Mouse (Mus musculus): Measurements from ENCODE around the gene Fbln5. TPM values are rescaled to one million over a fixed set of nuclear protein-coding genes. Genes with fewer than 3 reads are reported as not detected.

The Fbln5 gene
- polyA plus RNA-seq, 1 experiment, result 44.9 TPM

DNA sequence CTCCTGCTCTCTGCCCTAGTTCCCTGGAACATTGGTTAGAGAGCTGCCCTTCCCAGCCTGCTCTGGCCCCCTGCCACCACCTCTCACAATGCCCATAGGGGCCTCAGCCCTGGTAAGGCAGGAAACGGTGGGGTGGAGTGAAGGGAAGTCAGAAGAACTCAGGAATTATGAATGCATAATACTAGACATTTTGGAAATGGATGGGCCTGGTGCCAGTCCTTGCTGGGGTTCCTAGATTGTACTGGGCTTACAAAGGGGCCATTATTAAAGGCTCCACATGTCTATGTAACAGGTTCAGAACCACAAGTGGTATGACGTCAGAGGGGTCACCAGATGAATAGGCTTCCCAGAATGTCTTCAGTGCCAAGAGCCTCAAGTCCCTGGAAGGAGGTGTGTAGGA is 11.5 kb downstream of the Fbln5 start:
- no peak overlapping the region for H3ac ChIP-seq (ENCODE audit: control insufficient read depth, insufficient read length)
- H3K79me2 ChIP-seq (ENCODE audit: control insufficient read depth, insufficient read depth), result no peaks in the 10 kb centered on the region
- H3K4me2 ChIP-seq (ENCODE audit: low read depth), result no peak overlapping the region
- no peak for TF ChIP-seq TCF3 (IDR thresholded peaks at IDR 0.05; ENCODE audit: insufficient read length, low read depth)
- TF ChIP-seq POLR2AphosphoS2 (IDR thresholded peaks at IDR 0.05; ENCODE audit: insufficient read length, low read depth), result no peak
- TF ChIP-seq MYOG (IDR thresholded peaks at IDR 0.05; ENCODE audit: control insufficient read depth in 1 of 3, insufficient read depth in 1 of 3, insufficient read length in 2 of 3, low read depth in 2 of 3), result no peak
- no peak for TF ChIP-seq USF1 (IDR thresholded peaks at IDR 0.05; ENCODE audit: low read depth)
- no peak for TF ChIP-seq SRF (IDR thresholded peaks at IDR 0.05; ENCODE audit: control insufficient read depth, insufficient read length, low read depth)
- TF ChIP-seq REST (IDR thresholded peaks at IDR 0.05; ENCODE audit: insufficient read depth, insufficient read length), result no peak
- no peak for TF ChIP-seq CEBPB (IDR thresholded peaks at IDR 0.05; ENCODE audit: insufficient read depth, poor library complexity, severe bottlenecking)
- no peak for TF ChIP-seq POLR2A (IDR thresholded peaks at IDR 0.05; ENCODE audit: insufficient read length, low read depth)
- no peak for TF ChIP-seq MYOD1 (IDR thresholded peaks at IDR 0.05; ENCODE audit: control insufficient read depth in 1 of 3, insufficient read length in 2 of 3, low read depth in 2 of 3)
- TF ChIP-seq MAX (IDR thresholded peaks at IDR 0.05; ENCODE audit: low read depth), result no peak
- no peak overlapping the region for H3K4me3 ChIP-seq
- no peaks in the 10 kb centered on the region for H3K36me3 ChIP-seq (ENCODE audit: control insufficient read depth, insufficient read depth)
- H3K27me3 ChIP-seq (ENCODE audit: control insufficient read depth, insufficient read depth, insufficient read length), result no peaks in the 10 kb centered on the region

DNA sequence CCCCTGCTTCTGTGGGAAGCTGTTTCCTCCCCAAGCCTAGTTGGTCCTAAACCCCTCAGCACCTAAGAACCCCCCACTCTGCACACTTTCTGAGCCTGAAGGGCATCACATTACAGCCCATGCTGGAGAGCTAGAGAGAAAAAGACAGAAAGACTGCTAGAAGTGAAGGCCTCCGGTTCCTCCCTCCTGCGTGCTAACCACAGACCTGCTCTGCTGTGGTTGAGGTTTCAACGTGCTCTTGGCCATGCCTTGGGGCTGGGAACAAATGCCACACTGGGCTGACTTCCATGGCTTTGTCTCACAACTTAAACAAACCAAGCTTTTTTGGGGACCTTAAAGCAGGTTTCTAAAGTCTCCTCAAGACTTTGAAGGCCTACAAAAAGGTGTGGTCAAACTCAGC is 16.4 kb downstream of the Fbln5 start:
- Histone ChIP-seq H3K27me3 (ENCODE audit: control insufficient read depth, insufficient read depth, insufficient read length) (no peaks in the 10 kb centered on the region), H3ac (ENCODE audit: control insufficient read depth, insufficient read length) (no peak overlapping the region), H3K36me3 (ENCODE audit: control insufficient read depth, insufficient read depth) (no peaks in the 10 kb centered on the region), H3K79me2 (ENCODE audit: control insufficient read depth, insufficient read depth) (no peaks in the 10 kb centered on the region), H3K4me3 (no peak overlapping the region), H3K4me2 (ENCODE audit: low read depth) (no peak overlapping the region)
- TF ChIP-seq USF1 (IDR thresholded peaks at IDR 0.05; ENCODE audit: low read depth) (no peak), E2F4 (IDR thresholded peaks at IDR 0.05; ENCODE audit: insufficient read depth) (no peak), MAX (IDR thresholded peaks at IDR 0.05; ENCODE audit: low read depth) (no peak), MYOD1 (IDR thresholded peaks at IDR 0.05; ENCODE audit: control insufficient read depth in 1 of 3, insufficient read length in 2 of 3, low read depth in 2 of 3) (no peak), REST (IDR thresholded peaks at IDR 0.05; ENCODE audit: insufficient read depth, insufficient read length) (no peak), MYOG (IDR thresholded peaks at IDR 0.05; ENCODE audit: control insufficient read depth in 1 of 3, insufficient read depth in 1 of 3, insufficient read length in 2 of 3, low read depth in 2 of 3) (no peak), TCF3 (IDR thresholded peaks at IDR 0.05; ENCODE audit: insufficient read length, low read depth) (no peak), CEBPB (IDR thresholded peaks at IDR 0.05; ENCODE audit: insufficient read depth, poor library complexity, severe bottlenecking) (no peak), TCF12 (IDR thresholded peaks at IDR 0.05; ENCODE audit: insufficient read depth, poor library complexity, severe bottlenecking) (no peak), POLR2AphosphoS2 (IDR thresholded peaks at IDR 0.05; ENCODE audit: insufficient read length, low read depth) (no peak), SRF (IDR thresholded peaks at IDR 0.05; ENCODE audit: control insufficient read depth, insufficient read length, low read depth) (no peak), POLR2A (IDR thresholded peaks at IDR 0.05; ENCODE audit: insufficient read length, low read depth) (no peak)

DNA sequence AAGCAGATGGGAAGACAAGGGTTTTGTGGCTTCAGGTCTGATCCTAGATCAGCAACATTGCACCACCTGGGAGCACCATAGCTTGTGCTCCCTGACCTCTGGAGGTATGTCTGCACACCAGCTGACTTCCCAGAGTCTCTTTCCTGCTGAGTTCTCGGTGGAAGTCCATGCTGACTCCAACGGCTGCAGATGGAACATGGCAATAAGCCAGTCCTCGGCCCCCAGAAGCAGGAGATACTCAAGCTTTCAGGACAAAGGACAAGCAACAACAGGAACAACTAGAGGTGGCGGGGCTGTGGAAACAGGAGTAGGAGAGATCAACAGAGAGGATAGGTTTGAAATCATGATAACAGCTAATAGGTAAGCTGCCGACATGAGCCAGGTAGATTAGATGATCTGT is 17.1 kb downstream of the Fbln5 start:
- H3K4me2 ChIP-seq (ENCODE audit: low read depth), result no peak overlapping the region
- no peak overlapping the region for H3K4me3 ChIP-seq
- no peaks in the 10 kb centered on the region for H3K36me3 ChIP-seq (ENCODE audit: control insufficient read depth, insufficient read depth)
- no peak overlapping the region for H3ac ChIP-seq (ENCODE audit: control insufficient read depth, insufficient read length)
- H3K27me3 ChIP-seq (ENCODE audit: control insufficient read depth, insufficient read depth, insufficient read length), result no peaks in the 10 kb centered on the region
- TF ChIP-seq TCF12 (IDR thresholded peaks at IDR 0.05; ENCODE audit: insufficient read depth, poor library complexity, severe bottlenecking), result no peak
- no peaks in the 10 kb centered on the region for H3K79me2 ChIP-seq (ENCODE audit: control insufficient read depth, insufficient read depth)

DNA sequence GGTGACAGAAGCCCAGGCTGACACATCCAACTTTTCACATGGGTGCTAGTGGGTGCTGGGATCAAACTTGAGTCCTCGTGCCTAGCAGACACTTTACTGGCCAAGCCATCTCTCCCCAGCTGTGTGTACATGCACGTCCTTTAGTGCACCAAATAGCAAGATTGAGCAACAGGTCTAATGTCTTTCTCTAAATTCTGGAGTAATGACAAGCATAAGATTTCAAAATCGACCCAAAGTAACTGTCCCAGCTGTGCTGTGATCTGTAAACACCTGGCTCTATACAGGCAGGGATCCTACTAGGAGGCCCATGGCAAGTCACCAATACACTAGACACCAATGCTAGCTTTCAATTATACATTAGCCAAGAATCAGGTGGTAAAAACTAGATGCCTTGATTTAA is 17.8 kb downstream of the Fbln5 start:
- Histone ChIP-seq H3K27me3 (ENCODE audit: control insufficient read depth, insufficient read depth, insufficient read length) (no peaks in the 10 kb centered on the region), H3K36me3 (ENCODE audit: control insufficient read depth, insufficient read depth) (no peaks in the 10 kb centered on the region), H3ac (ENCODE audit: control insufficient read depth, insufficient read length) (no peak overlapping the region), H3K79me2 (ENCODE audit: control insufficient read depth, insufficient read depth) (no peaks in the 10 kb centered on the region), H3K4me2 (ENCODE audit: low read depth) (no peak overlapping the region), H3K4me3 (no peak overlapping the region)
- TF ChIP-seq POLR2A (IDR thresholded peaks at IDR 0.05; ENCODE audit: insufficient read length, low read depth) (no peak), CEBPB (IDR thresholded peaks at IDR 0.05; ENCODE audit: insufficient read depth, poor library complexity, severe bottlenecking) (no peak)

DNA sequence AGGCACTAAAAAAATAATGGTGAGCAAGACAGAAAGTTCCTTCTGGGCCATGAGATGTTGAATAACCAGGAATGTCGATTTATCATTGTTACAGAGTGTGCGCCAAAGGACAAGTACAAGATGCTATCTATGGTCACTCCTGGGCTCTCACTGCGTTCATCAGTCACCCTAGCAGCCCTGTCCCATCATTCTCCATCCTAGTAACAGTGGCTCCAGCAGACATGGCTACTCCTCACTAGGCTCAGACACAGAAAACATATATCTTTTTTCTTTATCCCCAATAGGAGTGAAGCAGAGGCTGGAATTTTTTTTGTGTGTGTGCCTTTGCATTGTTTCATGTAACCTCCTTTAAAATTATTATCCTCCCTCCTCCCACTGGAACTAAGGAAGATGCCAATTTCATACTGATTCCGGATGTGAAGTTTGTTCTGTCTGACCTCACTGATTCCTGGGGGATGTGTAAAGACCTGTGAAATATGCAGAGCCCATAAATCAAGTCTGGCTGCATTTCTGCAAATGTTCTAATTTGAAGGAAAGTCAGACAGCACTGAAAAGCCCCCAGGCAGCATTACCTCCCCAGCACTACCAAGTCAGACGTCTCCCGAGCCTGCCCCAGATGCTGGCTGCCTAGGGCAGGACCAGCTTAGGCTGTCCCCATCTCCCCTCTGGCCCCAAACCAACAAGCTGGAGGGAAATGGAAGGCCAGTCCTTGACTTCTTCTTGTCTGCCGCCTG is 20.5 kb downstream of the Fbln5 start:
- H3K27me3 ChIP-seq (ENCODE audit: control insufficient read depth, insufficient read depth, insufficient read length), result no peaks in the 10 kb centered on the region
- H3K4me3 ChIP-seq, result no peak overlapping the region
- H3K79me2 ChIP-seq (ENCODE audit: control insufficient read depth, insufficient read depth), result no peaks in the 10 kb centered on the region
- no peak overlapping the region for H3K4me2 ChIP-seq (ENCODE audit: low read depth)
- TF ChIP-seq USF1 (IDR thresholded peaks at IDR 0.05; ENCODE audit: low read depth), result no peak
- TF ChIP-seq TCF3 (IDR thresholded peaks at IDR 0.05; ENCODE audit: insufficient read length, low read depth), result no peak
- TF ChIP-seq MAX (IDR thresholded peaks at IDR 0.05; ENCODE audit: low read depth), result no peak
- H3K36me3 ChIP-seq (ENCODE audit: control insufficient read depth, insufficient read depth), result no peaks in the 10 kb centered on the region
- no peak overlapping the region for H3ac ChIP-seq (ENCODE audit: control insufficient read depth, insufficient read length)
